Mouse (Mus musculus): ENCODE measurements at regions not wholly inside any gene's neighbourhood (a gene's known extent, or its start where the extent isn't known, plus 50 kb on each side); places are given as distances from the start of the nearest gene placed in this dataset.

DNA sequence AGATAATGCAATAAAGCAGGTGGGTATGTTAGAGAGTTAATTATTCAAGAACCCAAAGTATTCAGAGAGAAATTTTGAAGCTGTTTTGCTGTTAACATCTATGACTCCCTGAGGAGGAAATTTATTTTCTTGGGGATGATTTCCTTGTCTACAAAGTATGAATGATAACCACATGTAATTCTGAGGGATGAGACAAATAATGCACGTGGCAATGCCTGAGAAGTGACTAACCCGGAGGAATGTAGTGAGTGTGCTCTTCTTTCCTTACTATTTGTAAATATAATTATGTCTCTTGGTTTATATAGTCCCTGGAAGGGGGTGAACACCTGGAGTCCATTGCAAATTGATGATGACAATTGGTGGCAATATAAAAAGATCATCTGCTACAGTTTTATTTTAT is 981.1 kb downstream of the Slc22a22 start:
- DNase-seq (ENCODE audit: low spot score), result no peak
- no peaks in the 10 kb centered on the region for H3K36me3 ChIP-seq (replicated peaks)
- H3K4me3 ChIP-seq, result no peak overlapping the region
- H3K4me1 ChIP-seq, result no peaks in the 10 kb centered on the region
- 88% methylated on average over 2 of the region's 2 CpGs for WGBS
- H3K9me3 ChIP-seq, result no peaks in the 10 kb centered on the region
- H3K27ac ChIP-seq (replicated peaks), result no peak overlapping the region
- H3K27me3 ChIP-seq (replicated peaks; ENCODE audit: low read depth, poor library complexity, severe bottlenecking), result no peaks in the 10 kb centered on the region

GRCm38 (mm10) chr15:56485931-56486330 is 991.5 kb downstream of the Slc22a22 start:
- Histone ChIP-seq H3K36me3 (replicated peaks) (no peaks in the 10 kb centered on the region), H3K27me3 (replicated peaks; ENCODE audit: low read depth, poor library complexity, severe bottlenecking) (no peaks in the 10 kb centered on the region), H3K4me1 (no peaks in the 10 kb centered on the region), H3K9me3 (no peaks in the 10 kb centered on the region), H3K4me3 (no peak overlapping the region), H3K27ac (replicated peaks) (no peak overlapping the region)
- 82% methylated on average over 3 of the region's 3 CpGs for WGBS
- no peak for DNase-seq (ENCODE audit: low spot score)

- 84% methylated on average over 3 of the region's 3 CpGs for WGBS
- no peaks in the 10 kb centered on the region for H3K9me3 ChIP-seq
- H3K36me3 ChIP-seq (replicated peaks), result no peaks in the 10 kb centered on the region
- H3K4me3 ChIP-seq, result no peak overlapping the region
- DNase-seq (ENCODE audit: low spot score), result no peak
- H3K27me3 ChIP-seq (replicated peaks; ENCODE audit: low read depth, poor library complexity, severe bottlenecking), result no peaks in the 10 kb centered on the region
- no peaks in the 10 kb centered on the region for H3K4me1 ChIP-seq
- H3K27ac ChIP-seq (replicated peaks), result no peak overlapping the region
These were observed 992.7 kb downstream of the Slc22a22 start for GRCm38 (mm10) chr15:56484693-56485092.

DNA sequence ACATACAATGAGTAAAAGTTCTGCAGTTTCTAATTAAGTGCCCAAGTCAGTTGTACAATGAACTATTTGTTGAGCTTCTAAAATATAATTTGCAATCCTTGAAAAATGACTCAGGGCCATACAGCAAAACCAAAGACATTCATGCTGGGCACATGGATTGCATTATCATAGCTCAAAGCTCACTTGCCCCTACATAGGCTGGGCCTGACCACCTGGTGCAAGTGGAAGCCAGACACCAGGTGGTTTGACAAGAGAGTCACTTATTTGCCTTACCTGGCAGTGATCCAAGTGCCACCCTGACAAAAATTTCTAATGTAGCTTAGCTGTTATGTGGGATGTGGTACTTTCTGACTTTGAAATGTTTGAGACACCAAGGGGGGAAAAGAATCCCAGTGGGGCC is 997.7 kb downstream of the Slc22a22 start:
- Histone ChIP-seq H3K4me3 (no peak overlapping the region), H3K27me3 (replicated peaks; ENCODE audit: low read depth, poor library complexity, severe bottlenecking) (no peaks in the 10 kb centered on the region), H3K36me3 (replicated peaks) (no peaks in the 10 kb centered on the region), H3K9me3 (no peaks in the 10 kb centered on the region), H3K4me1 (no peaks in the 10 kb centered on the region), H3K27ac (replicated peaks) (no peak overlapping the region)
- DNase-seq (ENCODE audit: low spot score), result peak; percentile 10

DNA sequence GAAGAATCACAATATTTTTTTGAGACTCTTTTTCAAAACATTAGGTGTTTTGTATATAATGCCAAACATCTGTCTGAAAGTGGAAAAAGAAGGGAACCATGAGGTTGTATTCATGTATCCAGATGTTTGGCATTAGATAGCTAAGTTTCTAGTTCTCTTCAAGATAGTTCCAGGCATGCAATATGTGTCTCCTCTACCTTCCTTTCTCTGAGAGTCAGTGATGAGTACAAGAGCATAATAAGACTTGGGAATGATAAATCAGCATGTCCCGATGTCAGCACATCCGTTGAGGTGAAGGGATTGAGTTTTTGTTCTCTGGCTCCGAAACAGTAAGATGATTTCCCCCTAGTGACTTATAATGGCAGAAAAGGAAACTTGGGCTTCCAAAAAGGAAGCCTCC is 998.4 kb downstream of the Slc22a22 start:
- Histone ChIP-seq H3K27ac (replicated peaks) (no peak overlapping the region; the same call in 1 of the 2 replicates), H3K27me3 (replicated peaks; ENCODE audit: low read depth, poor library complexity, severe bottlenecking) (no peaks in the 10 kb centered on the region), H3K36me3 (replicated peaks) (no peaks in the 10 kb centered on the region), H3K4me1 (no peaks in the 10 kb centered on the region), H3K4me3 (no peak overlapping the region), H3K9me3 (no peaks in the 10 kb centered on the region)
- 82% methylated on average over 3 of the region's 3 CpGs for WGBS
- no peak for DNase-seq (ENCODE audit: low spot score)

GRCm38 (mm10) chr15:56473679-56474078 is 1003.7 kb downstream of the Slc22a22 start:
- H3K4me3 ChIP-seq, result no peak overlapping the region
- 90% methylated on average over 1 of the region's 1 CpGs for WGBS

DNA sequence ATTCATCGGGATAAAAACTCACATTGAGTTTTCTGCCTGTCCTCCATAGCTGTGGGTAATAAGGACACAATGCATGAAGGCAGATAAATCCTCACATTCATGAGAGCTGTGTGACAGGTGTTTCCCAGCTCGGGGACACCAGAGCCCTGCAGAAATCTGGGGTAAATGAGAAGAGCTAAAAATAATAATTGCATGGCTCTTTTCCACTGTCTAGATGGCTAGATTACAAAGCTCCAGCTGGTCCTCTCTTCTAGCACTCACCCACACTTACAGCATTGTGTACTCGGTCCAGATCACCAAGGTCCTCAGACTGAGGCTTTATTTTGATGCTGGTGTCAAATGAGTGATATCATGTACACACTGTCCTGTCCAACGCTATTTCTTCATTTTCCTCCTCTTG is 1025.5 kb downstream of the Slc22a22 start:
- 71% methylated on average over 4 of the region's 4 CpGs for WGBS
- no peak overlapping the region for H3K27ac ChIP-seq (replicated peaks)
- no peaks in the 10 kb centered on the region for H3K9me3 ChIP-seq
- H3K4me1 ChIP-seq, result peaks cover 5% of the 10 kb centered on the region; the same call in 1 of the 2 replicates
- no peak for DNase-seq (ENCODE audit: low spot score)
- no peak overlapping the region for H3K4me3 ChIP-seq
- H3K36me3 ChIP-seq (replicated peaks), result no peaks in the 10 kb centered on the region
- no peaks in the 10 kb centered on the region for H3K27me3 ChIP-seq (replicated peaks; ENCODE audit: low read depth, poor library complexity, severe bottlenecking)

More at GRCm38 (mm10) chr15:56473679-56474078, 1003.7 kb downstream of the Slc22a22 start:
- Histone ChIP-seq H3K27me3 (replicated peaks; ENCODE audit: low read depth, poor library complexity, severe bottlenecking) (no peaks in the 10 kb centered on the region), H3K4me1 (no peaks in the 10 kb centered on the region), H3K36me3 (replicated peaks) (no peaks in the 10 kb centered on the region), H3K27ac (replicated peaks) (no peak overlapping the region), H3K9me3 (no peaks in the 10 kb centered on the region)
- DNase-seq (ENCODE audit: low spot score), result no peak

DNA sequence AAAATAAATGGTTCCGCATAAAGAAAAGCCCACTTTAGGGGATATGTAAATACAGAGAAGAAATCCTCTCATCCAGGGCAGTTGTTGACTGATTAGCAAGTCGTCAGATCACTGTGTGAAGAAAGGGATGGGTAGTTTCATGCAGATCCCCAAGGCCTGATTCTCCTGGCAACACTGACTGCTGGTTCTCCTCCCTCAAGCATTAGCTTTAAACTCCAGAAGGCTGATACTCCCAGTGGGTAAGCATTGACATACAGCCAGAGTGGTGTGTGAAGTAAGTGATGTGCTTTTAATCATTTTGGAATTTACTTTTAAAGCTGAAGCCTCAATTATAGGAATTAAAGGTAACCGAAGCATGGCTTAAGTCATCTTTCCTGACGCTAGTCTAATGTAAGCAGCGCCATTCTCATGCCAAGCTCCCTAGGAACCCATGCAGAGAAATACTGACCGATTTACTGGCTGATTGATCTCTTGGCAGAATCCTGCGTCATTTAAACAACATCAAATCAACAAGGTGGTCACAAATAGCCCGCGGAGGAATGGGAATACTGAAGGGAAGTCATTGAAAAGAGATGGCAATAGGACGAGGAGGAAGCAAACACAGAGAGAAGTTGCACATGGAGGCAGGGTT is 1029.3 kb downstream of the Slc22a22 start:
- WGBS, result 67% methylated on average over 10 of the region's 10 CpGs
- Histone ChIP-seq H3K9me3 (no peaks in the 10 kb centered on the region), H3K36me3 (replicated peaks) (no peaks in the 10 kb centered on the region)

GRCm38 (mm10) chr15:56440171-56440570 is 1037.3 kb downstream of the Slc22a22 start:
- Histone ChIP-seq H3K9me3 (no peaks in the 10 kb centered on the region), H3K36me3 (replicated peaks) (no peaks in the 10 kb centered on the region), H3K27me3 (replicated peaks; ENCODE audit: low read depth, poor library complexity, severe bottlenecking) (no peaks in the 10 kb centered on the region), H3K4me1 (no peaks in the 10 kb centered on the region), H3K27ac (replicated peaks) (no peak overlapping the region), H3K4me3 (no peak overlapping the region)
- WGBS, result 88% methylated on average over 4 of the region's 4 CpGs
- no peak for DNase-seq (ENCODE audit: low spot score)

More for the DNA sequence above, 1029.3 kb downstream of the Slc22a22 start:
- Histone ChIP-seq H3K27ac (replicated peaks) (no peak overlapping the region), H3K4me3 (no peak overlapping the region), H3K4me1 (peaks cover 5% of the 10 kb centered on the region; the same call in 1 of the 2 replicates), H3K27me3 (replicated peaks; ENCODE audit: low read depth, poor library complexity, severe bottlenecking) (no peaks in the 10 kb centered on the region)
- DNase-seq (ENCODE audit: low spot score), result no peak

- whole genome bisulfite sequencing, result 80% methylated on average over 2 of the region's 2 CpGs
- no peak for DNase-seq (ENCODE audit: low spot score)
- H3K9me3 ChIP-seq, result no peaks in the 10 kb centered on the region
- H3K4me3 ChIP-seq, result no peak overlapping the region
- no peaks in the 10 kb centered on the region for H3K4me1 ChIP-seq
- H3K27ac ChIP-seq (replicated peaks), result no peak overlapping the region
- no peaks in the 10 kb centered on the region for H3K27me3 ChIP-seq (replicated peaks; ENCODE audit: low read depth, poor library complexity, severe bottlenecking)
- H3K36me3 ChIP-seq (replicated peaks), result no peaks in the 10 kb centered on the region
These were observed 1039.1 kb downstream of the Slc22a22 start for GRCm38 (mm10) chr15:56438370-56438769.

DNA sequence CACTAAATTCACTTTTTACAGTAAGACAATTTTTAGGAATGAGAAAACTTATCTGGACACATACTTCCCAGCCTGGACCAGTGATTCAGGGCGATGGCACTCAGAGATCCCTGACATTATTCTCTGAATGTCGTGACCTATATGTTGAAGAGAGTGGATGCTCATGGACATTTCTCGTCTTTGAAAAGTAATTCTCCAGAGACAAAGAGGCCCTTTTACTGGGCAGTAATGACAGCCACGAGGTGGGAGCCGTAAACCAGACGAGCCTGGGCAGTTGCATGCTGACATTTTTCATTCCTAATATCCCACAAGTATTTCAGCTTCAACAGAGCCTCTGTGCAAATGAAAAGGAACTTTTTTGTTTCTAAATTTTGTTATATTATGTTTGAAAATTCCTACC is 1041.3 kb downstream of the Slc22a22 start:
- Histone ChIP-seq H3K4me3 (no peak overlapping the region), H3K27me3 (replicated peaks; ENCODE audit: low read depth, poor library complexity, severe bottlenecking) (no peaks in the 10 kb centered on the region), H3K9me3 (no peaks in the 10 kb centered on the region), H3K36me3 (replicated peaks) (no peaks in the 10 kb centered on the region), H3K4me1 (no peaks in the 10 kb centered on the region), H3K27ac (replicated peaks) (no peak overlapping the region)
- 57% methylated on average over 6 of the region's 6 CpGs for WGBS
- no peak for DNase-seq (ENCODE audit: low spot score)

- DNase-seq (ENCODE audit: low spot score), result peak; percentile 50
- Histone ChIP-seq H3K36me3 (replicated peaks) (no peaks in the 10 kb centered on the region), H3K27ac (replicated peaks) (no peak overlapping the region), H3K4me1 (peaks cover 18% of the 10 kb centered on the region), H3K27me3 (replicated peaks; ENCODE audit: low read depth, poor library complexity, severe bottlenecking) (no peaks in the 10 kb centered on the region), H3K4me3 (no peak overlapping the region), H3K9me3 (no peaks in the 10 kb centered on the region)
- 14% methylated on average over 4 of the region's 4 CpGs for WGBS
These were observed 1051.4 kb downstream of the Slc22a22 start for GRCm38 (mm10) chr15:56425986-56426385.

GRCm38 (mm10) chr15:56420681-56421080 is 1056.7 kb downstream of the Slc22a22 start:
- H3K9me3 ChIP-seq, result no peaks in the 10 kb centered on the region
- no peak for DNase-seq (ENCODE audit: low spot score)
- WGBS, result 29% methylated on average over 1 of the region's 1 CpGs
- no peaks in the 10 kb centered on the region for H3K36me3 ChIP-seq (replicated peaks)
- H3K4me1 ChIP-seq, result no peaks in the 10 kb centered on the region; the same call in 1 of the 2 replicates
- no peaks in the 10 kb centered on the region for H3K27me3 ChIP-seq (replicated peaks; ENCODE audit: low read depth, poor library complexity, severe bottlenecking)
- no peak overlapping the region for H3K4me3 ChIP-seq
- H3K27ac ChIP-seq (replicated peaks), result no peak overlapping the region

Data from embryonic facial prominence, embryonic 10.5 days (tissue).